Mouse (Mus musculus): ENCODE measurements around the gene Pdk1.
A peak's percentile ranks its signal among the peaks of the same experiment; 100 is the strongest.

The Pdk1 gene

DNA sequence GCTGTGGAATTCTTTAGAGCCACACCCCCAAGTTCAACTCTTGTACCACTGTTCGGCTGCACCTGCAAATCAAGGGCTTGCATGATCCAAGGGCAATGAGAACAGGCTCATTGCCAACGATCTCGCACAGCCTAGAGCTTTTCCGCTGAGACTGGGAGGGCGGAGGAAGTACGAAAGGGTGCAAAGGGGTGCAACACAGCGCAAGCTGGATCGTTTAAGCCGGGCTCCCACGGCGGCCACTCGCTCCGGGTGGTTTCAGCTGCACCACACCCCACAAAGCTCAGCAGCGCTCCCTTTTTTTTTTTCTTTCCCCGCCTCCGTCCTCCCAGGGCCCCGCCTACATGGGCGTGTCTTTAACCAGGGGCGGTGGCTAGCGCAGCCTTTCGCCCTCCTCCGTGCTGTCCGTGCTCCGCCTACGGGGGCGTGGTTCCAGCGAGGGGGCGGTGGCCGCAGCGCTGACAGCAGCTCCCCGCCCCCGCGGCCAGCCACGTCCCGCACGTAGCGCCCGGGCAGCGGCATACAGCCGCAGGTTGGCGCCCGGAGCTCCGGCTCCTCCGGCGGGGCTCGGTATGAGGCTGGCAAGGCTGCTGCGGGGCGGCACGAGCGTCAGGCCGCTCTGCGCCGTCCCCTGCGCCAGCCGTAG lies at the start of gene Pdk1:
Gene Pdk1, plus strand, starts transcription at position 424 of the 643 bp plus-strand sequence.
- peaks cover 79% of the 10 kb centered on the region for H3K4me1 ChIP-seq (replicated peaks; ENCODE audit: low read depth, low read length)
- H3K36me3 ChIP-seq (ENCODE audit: insufficient read depth, low read length), result peaks cover 30% of the 10 kb centered on the region
- no peaks in the 10 kb centered on the region for H3K27me3 ChIP-seq (ENCODE audit: insufficient read depth, low read length)
- H3K9me3 ChIP-seq (ENCODE audit: low read length), result no peaks in the 10 kb centered on the region
- peak within 1 kb of the TSS; percentile 95 for H3K4me3 ChIP-seq (replicated peaks; ENCODE audit: low read length)
- TF ChIP-seq NANOG (IDR thresholded peaks at IDR 0.05; ENCODE audit: borderline replicate concordance, low read length) (peak; percentile 62; the same call in 1 of the 2 replicates), CTCF (conservative IDR thresholded peaks at IDR 0.05; ENCODE audit: low read length) (no peak)

- H3K36me3 ChIP-seq (ENCODE audit: insufficient read depth, low read length), result peaks cover 90% of the 10 kb centered on the region
- no peak overlapping the region for H3K4me3 ChIP-seq (replicated peaks; ENCODE audit: low read length)
- H3K9me3 ChIP-seq (ENCODE audit: low read length), result no peaks in the 10 kb centered on the region
- H3K4me1 ChIP-seq (replicated peaks; ENCODE audit: low read depth, low read length), result peaks cover 14% of the 10 kb centered on the region
- H3K27me3 ChIP-seq (ENCODE audit: insufficient read depth, low read length), result no peaks in the 10 kb centered on the region
- TF ChIP-seq CTCF (conservative IDR thresholded peaks at IDR 0.05; ENCODE audit: low read length), result no peak
- no peak for TF ChIP-seq NANOG (IDR thresholded peaks at IDR 0.05; ENCODE audit: borderline replicate concordance, low read length)
- TF ChIP-seq POU5F1 (IDR thresholded peaks at IDR 0.05; ENCODE audit: borderline replicate concordance, low read length), result no peak
Measured at GRCm38 (mm10) chr2:71824146-71824545, 48.9 kb upstream of the Pdk1 start.

DNA sequence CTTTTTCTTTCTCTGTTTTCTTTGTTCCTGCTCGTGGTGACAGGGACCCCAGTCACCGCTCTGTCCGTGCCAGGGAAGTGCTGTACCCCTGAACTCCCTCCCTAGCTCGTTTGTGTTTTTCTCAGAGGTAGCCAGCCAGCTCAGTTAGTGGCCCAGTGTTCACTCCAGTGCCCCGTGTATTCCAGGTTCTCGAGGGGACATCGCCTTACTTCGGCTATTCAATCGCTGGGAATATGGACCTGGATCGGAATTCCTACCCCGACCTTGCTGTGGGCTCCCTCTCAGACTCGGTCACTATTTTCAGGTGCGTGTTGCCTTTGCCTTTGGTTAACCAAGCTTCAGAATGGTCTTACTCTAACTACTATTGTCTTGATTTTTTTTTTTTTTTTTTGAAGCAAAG lies 45.3 kb upstream of the Pdk1 start:
- Histone ChIP-seq H3K9me3 (ENCODE audit: low read length) (no peaks in the 10 kb centered on the region), H3K27me3 (ENCODE audit: insufficient read depth, low read length) (no peaks in the 10 kb centered on the region), H3K4me1 (replicated peaks; ENCODE audit: low read depth, low read length) (peaks cover 22% of the 10 kb centered on the region), H3K4me3 (replicated peaks; ENCODE audit: low read length) (no peak overlapping the region), H3K36me3 (ENCODE audit: insufficient read depth, low read length) (peaks cover 82% of the 10 kb centered on the region)
- TF ChIP-seq CTCF (conservative IDR thresholded peaks at IDR 0.05; ENCODE audit: low read length) (no peak), POU5F1 (IDR thresholded peaks at IDR 0.05; ENCODE audit: borderline replicate concordance, low read length) (no peak), NANOG (IDR thresholded peaks at IDR 0.05; ENCODE audit: borderline replicate concordance, low read length) (no peak)

- H3K27me3 ChIP-seq (ENCODE audit: insufficient read depth, low read length), result no peaks in the 10 kb centered on the region
- H3K4me3 ChIP-seq (replicated peaks; ENCODE audit: low read length), result no peak overlapping the region
- peaks cover 22% of the 10 kb centered on the region for H3K4me1 ChIP-seq (replicated peaks; ENCODE audit: low read depth, low read length)
- H3K36me3 ChIP-seq (ENCODE audit: insufficient read depth, low read length), result peaks cover 83% of the 10 kb centered on the region
- TF ChIP-seq NANOG (IDR thresholded peaks at IDR 0.05; ENCODE audit: borderline replicate concordance, low read length) (no peak), CTCF (conservative IDR thresholded peaks at IDR 0.05; ENCODE audit: low read length) (no peak), POU5F1 (IDR thresholded peaks at IDR 0.05; ENCODE audit: borderline replicate concordance, low read length) (no peak)
- no peaks in the 10 kb centered on the region for H3K9me3 ChIP-seq (ENCODE audit: low read length)
Measured at GRCm38 (mm10) chr2:71828928-71829327, 44.1 kb upstream of the Pdk1 start.

GRCm38 (mm10) chr2:71833626-71834025 lies 39.4 kb upstream of the Pdk1 start:
- Histone ChIP-seq H3K4me3 (replicated peaks; ENCODE audit: low read length) (no peak overlapping the region), H3K27me3 (ENCODE audit: insufficient read depth, low read length) (no peaks in the 10 kb centered on the region), H3K4me1 (replicated peaks; ENCODE audit: low read depth, low read length) (peaks cover 22% of the 10 kb centered on the region), H3K9me3 (ENCODE audit: low read length) (no peaks in the 10 kb centered on the region), H3K36me3 (ENCODE audit: insufficient read depth, low read length) (peaks cover 88% of the 10 kb centered on the region)
- no peak for TF ChIP-seq NANOG (IDR thresholded peaks at IDR 0.05; ENCODE audit: borderline replicate concordance, low read length)
- no peak for TF ChIP-seq CTCF (conservative IDR thresholded peaks at IDR 0.05; ENCODE audit: low read length)
- TF ChIP-seq POU5F1 (IDR thresholded peaks at IDR 0.05; ENCODE audit: borderline replicate concordance, low read length), result no peak

- Histone ChIP-seq H3K4me1 (replicated peaks; ENCODE audit: low read depth, low read length) (peaks cover 16% of the 10 kb centered on the region; the same call in 1 of the 2 replicates), H3K4me3 (replicated peaks; ENCODE audit: low read length) (no peak overlapping the region)
- no peak for TF ChIP-seq POU5F1 (IDR thresholded peaks at IDR 0.05; ENCODE audit: borderline replicate concordance, low read length)
- no peak for TF ChIP-seq CTCF (conservative IDR thresholded peaks at IDR 0.05; ENCODE audit: low read length)
- TF ChIP-seq NANOG (IDR thresholded peaks at IDR 0.05; ENCODE audit: borderline replicate concordance, low read length), result no peak
Measured at GRCm38 (mm10) chr2:71834371-71834770, 38.7 kb upstream of the Pdk1 start.

DNA sequence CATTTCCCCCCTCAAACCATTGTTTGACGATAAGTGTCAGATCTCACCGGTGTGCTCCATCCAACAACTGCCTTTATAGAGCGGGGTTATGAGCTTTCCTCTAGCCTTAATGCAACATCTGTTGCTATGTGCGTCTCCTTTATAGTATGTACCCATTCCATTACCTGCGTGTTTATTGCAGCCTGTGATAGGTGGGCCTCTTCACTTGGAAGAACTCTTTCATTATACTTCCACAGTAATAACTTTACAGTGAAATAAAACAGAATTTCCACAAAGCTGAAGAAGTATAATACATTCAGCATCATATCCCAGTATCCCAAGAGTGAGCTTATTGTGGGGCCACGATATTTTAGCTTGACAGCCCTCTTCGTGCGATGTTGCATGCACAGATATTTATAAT lies 37.5 kb upstream of the Pdk1 start:
- Histone ChIP-seq H3K4me1 (replicated peaks; ENCODE audit: low read depth, low read length) (peaks cover 15% of the 10 kb centered on the region; the same call in 1 of the 2 replicates), H3K36me3 (ENCODE audit: insufficient read depth, low read length) (peaks cover 98% of the 10 kb centered on the region), H3K27me3 (ENCODE audit: insufficient read depth, low read length) (no peaks in the 10 kb centered on the region), H3K9me3 (ENCODE audit: low read length) (no peaks in the 10 kb centered on the region), H3K4me3 (replicated peaks; ENCODE audit: low read length) (no peak overlapping the region)
- TF ChIP-seq POU5F1 (IDR thresholded peaks at IDR 0.05; ENCODE audit: borderline replicate concordance, low read length) (no peak), NANOG (IDR thresholded peaks at IDR 0.05; ENCODE audit: borderline replicate concordance, low read length) (no peak), CTCF (conservative IDR thresholded peaks at IDR 0.05; ENCODE audit: low read length) (no peak)

More at GRCm38 (mm10) chr2:71834371-71834770, 38.7 kb upstream of the Pdk1 start:
- Histone ChIP-seq H3K9me3 (ENCODE audit: low read length) (no peaks in the 10 kb centered on the region), H3K27me3 (ENCODE audit: insufficient read depth, low read length) (no peaks in the 10 kb centered on the region), H3K36me3 (ENCODE audit: insufficient read depth, low read length) (peaks cover 90% of the 10 kb centered on the region)

DNA sequence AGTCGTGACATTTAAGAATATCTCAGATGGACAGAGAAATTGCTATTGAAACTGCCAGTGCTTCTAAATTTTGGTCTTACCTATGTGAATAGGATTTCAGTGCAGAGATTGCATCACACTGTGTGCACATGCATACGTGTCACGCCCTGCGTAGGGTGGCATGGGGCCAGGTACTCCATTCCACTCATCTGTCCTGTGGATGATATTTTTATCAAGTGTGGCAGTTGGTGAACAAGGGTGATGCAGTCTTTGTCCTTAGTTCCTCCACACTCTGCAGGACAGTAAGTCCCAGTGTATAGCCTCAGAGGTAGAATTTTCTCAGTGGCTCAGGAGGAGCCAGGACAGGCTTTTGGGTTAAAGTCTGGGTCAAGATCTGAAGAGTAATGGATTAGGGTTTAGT lies 36.8 kb upstream of the Pdk1 start:
- TF ChIP-seq CTCF (conservative IDR thresholded peaks at IDR 0.05; ENCODE audit: low read length) (no peak), POU5F1 (IDR thresholded peaks at IDR 0.05; ENCODE audit: borderline replicate concordance, low read length) (no peak), NANOG (IDR thresholded peaks at IDR 0.05; ENCODE audit: borderline replicate concordance, low read length) (no peak)
- H3K4me3 ChIP-seq (replicated peaks; ENCODE audit: low read length), result no peak overlapping the region
- H3K4me1 ChIP-seq (replicated peaks; ENCODE audit: low read depth, low read length), result peaks cover 15% of the 10 kb centered on the region; the same call in 1 of the 2 replicates
- H3K27me3 ChIP-seq (ENCODE audit: insufficient read depth, low read length), result no peaks in the 10 kb centered on the region
- H3K36me3 ChIP-seq (ENCODE audit: insufficient read depth, low read length), result peaks cover 98% of the 10 kb centered on the region
- H3K9me3 ChIP-seq (ENCODE audit: low read length), result no peaks in the 10 kb centered on the region

DNA sequence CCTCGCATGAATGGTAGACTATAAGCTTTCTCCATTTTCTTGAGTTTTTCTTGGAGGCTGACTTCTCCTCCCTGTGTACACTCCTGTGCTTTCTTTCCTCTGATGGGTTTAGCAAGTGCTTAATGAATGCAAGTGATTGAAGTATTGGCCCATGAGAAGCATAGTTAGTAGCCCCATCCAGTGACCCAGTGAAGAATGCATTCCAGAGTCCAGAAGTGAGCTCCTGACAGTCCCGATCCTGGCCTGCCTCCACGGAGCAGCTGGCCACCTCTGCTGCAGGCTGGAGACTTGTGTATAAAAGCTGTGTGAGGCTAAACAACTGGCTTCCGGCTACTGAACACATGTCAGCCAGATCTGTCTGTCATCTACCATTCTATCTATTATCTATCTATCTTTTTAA lies 35.8 kb upstream of the Pdk1 start:
- peaks cover 15% of the 10 kb centered on the region; the same call in 1 of the 2 replicates for H3K4me1 ChIP-seq (replicated peaks; ENCODE audit: low read depth, low read length)
- H3K27me3 ChIP-seq (ENCODE audit: insufficient read depth, low read length), result no peaks in the 10 kb centered on the region
- H3K4me3 ChIP-seq (replicated peaks; ENCODE audit: low read length), result no peak overlapping the region
- no peaks in the 10 kb centered on the region for H3K9me3 ChIP-seq (ENCODE audit: low read length)
- no peak for TF ChIP-seq POU5F1 (IDR thresholded peaks at IDR 0.05; ENCODE audit: borderline replicate concordance, low read length)
- no peak for TF ChIP-seq CTCF (conservative IDR thresholded peaks at IDR 0.05; ENCODE audit: low read length)
- peaks cover 99% of the 10 kb centered on the region for H3K36me3 ChIP-seq (ENCODE audit: insufficient read depth, low read length)

All from E14TG2a.4 (cell line).